Mouse (Mus musculus) neutrophil, adult 59 days (primary cell): ENCODE data around the gene 9930021J03Rik. TPM values are rescaled to one million over a fixed set of nuclear protein-coding genes. Genes with fewer than 3 reads are reported as not detected.

Experiments used
- total RNA-seq, 2 experiments: library from RNA; stranded (reverse); gene quantifications; 1 replicate in 1 of 2; 2 replicates in 1 of 2; pipeline ENCODE4 v1.2.4; 2023

Gene 9930021J03Rik
- 10 to 100 TPM; 23.7 to 24.2 TPM for total RNA-seq

GRCm38 (mm10) chr19:29805917-29806785 lies at the start of gene 9930021J03Rik:
Gene 9930021J03Rik (minus strand): TSS chr19:29805989.

GRCm38 (mm10) chr19:29812581-29813460 lies 7.0 kb upstream of the 9930021J03Rik start, which contains the start of gene Ranbp6:
Gene Ranbp6 (minus strand): TSS chr19:29812974.

GRCm38 (mm10) chr19:29697245-29697874 lies 108.4 kb downstream of the 9930021J03Rik start, which contains the start of gene Mlana:
Gene Mlana (plus strand): TSS chr19:29697824.

Other genes starting within 250 kb of the 9930021J03Rik start
- gene Ermp1, start 157.6 kb downstream of the 9930021J03Rik start, total RNA-seq = 10 to 100 TPM; 34.1 to 38.2 TPM
- not detected for gene Mlana, start 108.2 kb downstream of the 9930021J03Rik start, total RNA-seq
- 10 to 100 TPM; 13.7 to 13.8 TPM for gene Ranbp6, start 7.0 kb upstream of the 9930021J03Rik start, total RNA-seq
- not detected for gene Il33, start 119.1 kb upstream of the 9930021J03Rik start, total RNA-seq
- gene Trpd52l3, start 197.8 kb upstream of the 9930021J03Rik start, total RNA-seq = not detected
- gene Uhrf2, start 224.5 kb upstream of the 9930021J03Rik start, total RNA-seq = 10 to 100 TPM; 35.8 to 42.2 TPM